Mouse (Mus musculus): Measurements from ENCODE around the gene Zswim1. TPM values are rescaled to one million over a fixed set of nuclear protein-coding genes. Genes with fewer than 3 reads are reported as not detected.

The Zswim1 gene
- polyA plus RNA-seq, 1 experiment from 2014 or later, result 20.4 TPM

GRCm38 (mm10) chr2:164806614-164807013, 15.9 kb upstream of the Zswim1 start:
- Histone ChIP-seq H3K4me1 (ENCODE audit: control insufficient read depth, insufficient read depth, low read length) (no peaks in the 10 kb centered on the region), H3K36me3 (replicated peaks; ENCODE audit: control insufficient read depth, insufficient read depth, low read depth, low read length) (no peaks in the 10 kb centered on the region; the same call in 1 of the 2 replicates), H3K4me3 (ENCODE audit: low read depth, low read length) (no peak overlapping the region), H3K9ac (replicated peaks; ENCODE audit: low read length) (no peak overlapping the region), H3K4me2 (ENCODE audit: low read depth, low read length) (no peak overlapping the region), H3K9me3 (replicated peaks; ENCODE audit: control insufficient read depth, low read length) (no peaks in the 10 kb centered on the region), H3K27ac (replicated peaks; ENCODE audit: low read depth, low read length) (no peak overlapping the region), H3K27me3 (ENCODE audit: control insufficient read depth, insufficient read depth, low read length) (no peaks in the 10 kb centered on the region)
- ATAC-seq (replicated peaks; ENCODE audit: insufficient number of reproducible peaks, low FRiP score, low TSS enrichment, low read depth) (no peak), DNase-seq (ENCODE audit: low spot score) (no peak)
- 71% methylated on average over 7 of the region's 7 CpGs for WGBS

- DNase-seq (ENCODE audit: low spot score), result no peak
- no peaks in the 10 kb centered on the region for H3K27me3 ChIP-seq (ENCODE audit: control insufficient read depth, insufficient read depth, low read length)
- no peaks in the 10 kb centered on the region for H3K9me3 ChIP-seq (replicated peaks; ENCODE audit: control insufficient read depth, low read length)
- H3K4me1 ChIP-seq (ENCODE audit: control insufficient read depth, insufficient read depth, low read length), result no peaks in the 10 kb centered on the region
- no peak overlapping the region for H3K27ac ChIP-seq (replicated peaks; ENCODE audit: low read depth, low read length)
- H3K36me3 ChIP-seq (replicated peaks; ENCODE audit: control insufficient read depth, insufficient read depth, low read depth, low read length), result no peaks in the 10 kb centered on the region
- no peak overlapping the region for H3K4me3 ChIP-seq (ENCODE audit: low read depth, low read length)
- no peak overlapping the region for H3K4me2 ChIP-seq (ENCODE audit: low read depth, low read length)
- no peak for ATAC-seq (replicated peaks; ENCODE audit: insufficient number of reproducible peaks, low FRiP score, low TSS enrichment, low read depth)
- WGBS, result 61% methylated on average over 2 of the region's 2 CpGs
- H3K9ac ChIP-seq (replicated peaks; ENCODE audit: low read length), result no peak overlapping the region
These were observed 8.9 kb upstream of the Zswim1 start for GRCm38 (mm10) chr2:164813557-164813956.

GRCm38 (mm10) chr2:164815348-164815747, 7.1 kb upstream of the Zswim1 start:
- 88% methylated on average over 5 of the region's 5 CpGs for WGBS
- no peak for ATAC-seq (replicated peaks; ENCODE audit: insufficient number of reproducible peaks, low FRiP score, low TSS enrichment, low read depth)

GRCm38 (mm10) chr2:164815821-164816220, 6.7 kb upstream of the Zswim1 start:
- no peak for DNase-seq (ENCODE audit: low spot score)
- no peaks in the 10 kb centered on the region for H3K27me3 ChIP-seq (ENCODE audit: control insufficient read depth, insufficient read depth, low read length)
- WGBS, result 93% methylated on average over 8 of the region's 8 CpGs

More at GRCm38 (mm10) chr2:164815348-164815747, 7.1 kb upstream of the Zswim1 start:
- no peak for DNase-seq (ENCODE audit: low spot score)
- Histone ChIP-seq H3K4me2 (ENCODE audit: low read depth, low read length) (no peak overlapping the region), H3K27me3 (ENCODE audit: control insufficient read depth, insufficient read depth, low read length) (no peaks in the 10 kb centered on the region), H3K36me3 (replicated peaks; ENCODE audit: control insufficient read depth, insufficient read depth, low read depth, low read length) (no peaks in the 10 kb centered on the region), H3K27ac (replicated peaks; ENCODE audit: low read depth, low read length) (no peak overlapping the region), H3K9me3 (replicated peaks; ENCODE audit: control insufficient read depth, low read length) (no peaks in the 10 kb centered on the region), H3K4me1 (ENCODE audit: control insufficient read depth, insufficient read depth, low read length) (no peaks in the 10 kb centered on the region), H3K4me3 (ENCODE audit: low read depth, low read length) (no peak overlapping the region), H3K9ac (replicated peaks; ENCODE audit: low read length) (no peak overlapping the region)

GRCm38 (mm10) chr2:164817206-164817605, 5.3 kb upstream of the Zswim1 start:
- no peak for ATAC-seq (replicated peaks; ENCODE audit: insufficient number of reproducible peaks, low FRiP score, low TSS enrichment, low read depth)
- Histone ChIP-seq H3K36me3 (replicated peaks; ENCODE audit: control insufficient read depth, insufficient read depth, low read depth, low read length) (no peaks in the 10 kb centered on the region; the same call in 1 of the 2 replicates), H3K4me1 (ENCODE audit: control insufficient read depth, insufficient read depth, low read length) (no peaks in the 10 kb centered on the region), H3K4me2 (ENCODE audit: low read depth, low read length) (no peak overlapping the region), H3K27ac (replicated peaks; ENCODE audit: low read depth, low read length) (no peak overlapping the region), H3K27me3 (ENCODE audit: control insufficient read depth, insufficient read depth, low read length) (no peaks in the 10 kb centered on the region), H3K4me3 (ENCODE audit: low read depth, low read length) (no peak overlapping the region), H3K9ac (replicated peaks; ENCODE audit: low read length) (no peak overlapping the region), H3K9me3 (replicated peaks; ENCODE audit: control insufficient read depth, low read length) (no peaks in the 10 kb centered on the region)
- WGBS, result 84% methylated on average over 6 of the region's 6 CpGs
- DNase-seq (ENCODE audit: low spot score), result no peak

More at GRCm38 (mm10) chr2:164815821-164816220, 6.7 kb upstream of the Zswim1 start:
- Histone ChIP-seq H3K9me3 (replicated peaks; ENCODE audit: control insufficient read depth, low read length) (no peaks in the 10 kb centered on the region), H3K9ac (replicated peaks; ENCODE audit: low read length) (no peak overlapping the region), H3K4me3 (ENCODE audit: low read depth, low read length) (no peak overlapping the region), H3K4me1 (ENCODE audit: control insufficient read depth, insufficient read depth, low read length) (no peaks in the 10 kb centered on the region), H3K36me3 (replicated peaks; ENCODE audit: control insufficient read depth, insufficient read depth, low read depth, low read length) (no peaks in the 10 kb centered on the region; the same call in 1 of the 2 replicates), H3K4me2 (ENCODE audit: low read depth, low read length) (no peak overlapping the region), H3K27ac (replicated peaks; ENCODE audit: low read depth, low read length) (no peak overlapping the region)
- ATAC-seq (replicated peaks; ENCODE audit: insufficient number of reproducible peaks, low FRiP score, low TSS enrichment, low read depth), result no peak

GRCm38 (mm10) chr2:164817703-164818102, 4.8 kb upstream of the Zswim1 start:
- Histone ChIP-seq H3K9me3 (replicated peaks; ENCODE audit: control insufficient read depth, low read length) (no peaks in the 10 kb centered on the region), H3K27me3 (ENCODE audit: control insufficient read depth, insufficient read depth, low read length) (no peaks in the 10 kb centered on the region), H3K9ac (replicated peaks; ENCODE audit: low read length) (no peak overlapping the region), H3K4me3 (ENCODE audit: low read depth, low read length) (no peak overlapping the region), H3K4me1 (ENCODE audit: control insufficient read depth, insufficient read depth, low read length) (no peaks in the 10 kb centered on the region), H3K4me2 (ENCODE audit: low read depth, low read length) (no peak overlapping the region), H3K27ac (replicated peaks; ENCODE audit: low read depth, low read length) (no peak overlapping the region), H3K36me3 (replicated peaks; ENCODE audit: control insufficient read depth, insufficient read depth, low read depth, low read length) (no peaks in the 10 kb centered on the region; the same call in 1 of the 2 replicates)
- peak; percentile 22 for DNase-seq (ENCODE audit: low spot score)
- WGBS, result 48% methylated on average over 5 of the region's 5 CpGs
- ATAC-seq (replicated peaks; ENCODE audit: insufficient number of reproducible peaks, low FRiP score, low TSS enrichment, low read depth), result no peak

- Histone ChIP-seq H3K27ac (replicated peaks; ENCODE audit: low read depth, low read length) (no peak overlapping the region), H3K4me2 (ENCODE audit: low read depth, low read length) (no peak overlapping the region)
- WGBS, result 84% methylated on average over 6 of the region's 6 CpGs
These were observed 1.4 kb upstream of the Zswim1 start for GRCm38 (mm10) chr2:164821060-164821459.

GRCm38 (mm10) chr2:164823181-164823585, 697 bp downstream of the Zswim1 start:
- no peaks in the 10 kb centered on the region for H3K27me3 ChIP-seq (ENCODE audit: control insufficient read depth, insufficient read depth, low read length)
- H3K4me1 ChIP-seq (ENCODE audit: control insufficient read depth, insufficient read depth, low read length), result no peaks in the 10 kb centered on the region
- 4% methylated on average over 10 of the region's 10 CpGs for WGBS
- H3K4me3 ChIP-seq (ENCODE audit: low read depth, low read length), result peak overlapping the region; percentile 65
- peak; percentile 60 for ATAC-seq (replicated peaks; ENCODE audit: insufficient number of reproducible peaks, low FRiP score, low TSS enrichment, low read depth)
- H3K4me2 ChIP-seq (ENCODE audit: low read depth, low read length), result peak overlapping the region; percentile 43
- no peaks in the 10 kb centered on the region; the same call in none of the 2 replicates for H3K36me3 ChIP-seq (replicated peaks; ENCODE audit: control insufficient read depth, insufficient read depth, low read depth, low read length)
- H3K27ac ChIP-seq (replicated peaks; ENCODE audit: low read depth, low read length), result peak overlapping the region; percentile 60; the same call in 1 of the 2 replicates
- peak; percentile 66 for DNase-seq (ENCODE audit: low spot score)
- H3K9me3 ChIP-seq (replicated peaks; ENCODE audit: control insufficient read depth, low read length), result no peaks in the 10 kb centered on the region
- peak overlapping the region; percentile 61 for H3K9ac ChIP-seq (replicated peaks; ENCODE audit: low read length)

More at GRCm38 (mm10) chr2:164821060-164821459, 1.4 kb upstream of the Zswim1 start:
- no peaks in the 10 kb centered on the region; the same call in none of the 2 replicates for H3K36me3 ChIP-seq (replicated peaks; ENCODE audit: control insufficient read depth, insufficient read depth, low read depth, low read length)
- no peak for ATAC-seq (replicated peaks; ENCODE audit: insufficient number of reproducible peaks, low FRiP score, low TSS enrichment, low read depth)
- H3K9ac ChIP-seq (replicated peaks; ENCODE audit: low read length), result no peak overlapping the region
- H3K4me3 ChIP-seq (ENCODE audit: low read depth, low read length), result no peak overlapping the region
- H3K27me3 ChIP-seq (ENCODE audit: control insufficient read depth, insufficient read depth, low read length), result no peaks in the 10 kb centered on the region
- DNase-seq (ENCODE audit: low spot score), result no peak
- H3K9me3 ChIP-seq (replicated peaks; ENCODE audit: control insufficient read depth, low read length), result no peaks in the 10 kb centered on the region
- H3K4me1 ChIP-seq (ENCODE audit: control insufficient read depth, insufficient read depth, low read length), result no peaks in the 10 kb centered on the region

Data from embryonic facial prominence, embryonic 11.5 days (tissue).